In genomic region chr17:56767531-56768135, GRCm38 (mm10) we compare ENCODE assay signal across 17 mouse cellular contexts. TPM values are rescaled to one million over a fixed set of nuclear protein-coding genes. Genes with fewer than 3 reads are reported as not detected.
DNase-seq lines count a peak whose midpoint lies in the region; TF ChIP-seq lines count a peak whose summit lies in the region.
"Had no signal": no experiment of that assay in that cellular context is flagged by ENCODE, and none has a peak within 500 bp of the region (broad histone marks: within the 10 kb centered on the region; RNA-seq: fewer than 3 reads in every experiment).

No protein-coding gene starts in this region.

- no peak overlapping the region for H3K27ac ChIP-seq in ES-E14 (ENCODE audit: insufficient read depth, low read depth, low read length, poor library complexity, severe bottlenecking)
- H3K27ac ChIP-seq: forebrain, embryonic 15.5 days; hindbrain, embryonic 10.5 days; hindbrain, embryonic 13.5 days; intestine, embryonic 15.5 days had no signal

- intact Hi-C loops in heart, postnatal 14 days (cut with DNase I) = no loop called here

- H3K36me3 ChIP-seq in ES-E14 (ENCODE audit: control insufficient read depth, insufficient read depth, low read length, poor library complexity, severe bottlenecking) = peaks cover 35% of the 10 kb centered on the region

- H3K9ac ChIP-seq in ES-E14 (ENCODE audit: insufficient read depth, low read depth, low read length, poor library complexity, severe bottlenecking) = no peak overlapping the region; the same call in 1 of the 2 replicates
- H3K9ac ChIP-seq: forebrain, embryonic 15.5 days; hindbrain, embryonic 13.5 days; intestine, embryonic 15.5 days had no signal

- H3K9me3 ChIP-seq in ES-E14 (ENCODE audit: control insufficient read depth, insufficient read depth, low read depth, low read length) = no peaks in the 10 kb centered on the region
- H3K9me3 ChIP-seq: forebrain, embryonic 15.5 days; hindbrain, embryonic 10.5 days; hindbrain, embryonic 13.5 days; intestine, embryonic 15.5 days had no signal

- peak overlapping the region; percentile 0 to 10; a peak in 2 of 4 replicates for H3K4me3 ChIP-seq in ES-E14 (ENCODE audit: insufficient read depth in 1 of 2, low read depth in 1 of 2, low read length in 2 of 2, poor library complexity in 1 of 2, severe bottlenecking in 1 of 2)
- H3K4me3 ChIP-seq: forebrain, embryonic 15.5 days; hindbrain, embryonic 10.5 days; hindbrain, embryonic 13.5 days; intestine, embryonic 15.5 days had no signal

- in situ Hi-C loops in ES-E14 (cut with MboI; ENCODE audit: low sequenced_read_pairs in 2 of 2, unreplicated experiment in 2 of 2) = no loop called here

- DNase-seq in cerebellum, adult 8-10 months = peak; percentile 24
- DNase-seq in cerebellum, postnatal 10 days = no peak
- DNase-seq in heart, adult 11 months = peak; percentile 93
- DNase-seq in heart, postnatal 14 days = no peak
- no peak for DNase-seq in ES-E14 (ENCODE audit: low read depth, low spot score)
- no peak for DNase-seq in ovary, postnatal 14 days (ENCODE audit: low spot score)
- DNase-seq: adrenal gland, adult 2 months; adrenal gland, postnatal 14 days; gastrocnemius, postnatal 10 days; gastrocnemius, postnatal 36 days; heart, postnatal 36 days; kidney, adult 2 months had no signal

- peaks cover 0 to 22% of the 10 kb centered on the region in 2 experiments; a peak in 1 of 4 replicates for H3K4me1 ChIP-seq in ES-E14 (ENCODE audit: control insufficient read depth in 2 of 2, insufficient read depth in 2 of 2, low read length in 2 of 2, poor library complexity in 1 of 2)

TF ChIP-seq in ES-E14, 5 proteins besides CTCF, POLR2A, EP300 and RAD21:
- TF ChIP-seq ZNF384 (IDR thresholded peaks at IDR 0.05; ENCODE audit: low read depth, low read length) (no peak), CHD2 (IDR thresholded peaks at IDR 0.05; ENCODE audit: low read depth, low read length) (no peak), MAFK (IDR thresholded peaks at IDR 0.05; ENCODE audit: insufficient read depth, low read depth, low read length) (no peak), HCFC1 (IDR thresholded peaks at IDR 0.05; ENCODE audit: borderline replicate concordance, insufficient read depth, low read length) (no peak), ZC3H11A (IDR thresholded peaks at IDR 0.05; ENCODE audit: borderline replicate concordance, low read depth, low read length) (no peak)

RNA-seq across cellular contexts. Expression of gene Prr22, which starts 2.4 kb away (rescaled TPM):
- under 1 TPM; 0.48 to 0.49 TPM for total RNA-seq in heart, postnatal 14 days (2021)
- total RNA-seq in ES-E14 (2012; rRNA removed) = 1.2 and 1.5 TPM in 2 replicates

RNA-seq across cellular contexts. Expression of gene Dus3l, which starts 3.1 kb away (rescaled TPM):
- 10 to 100 TPM; 19.6 to 21.6 TPM for total RNA-seq in heart, postnatal 14 days (2021)
- 70.2 and 108 TPM in 2 replicates for total RNA-seq in ES-E14 (2012; rRNA removed)

RNA-seq across cellular contexts. Expression of gene Nrtn, which starts 10.3 kb away (rescaled TPM):
- total RNA-seq in heart, postnatal 14 days (2021) = 10 to 100 TPM; 19.7 to 20.0 TPM
- total RNA-seq in ES-E14 (2012; rRNA removed) = 8.4 and 17.7 TPM in 2 replicates
- total RNA-seq: granulocyte monocyte progenitor cell, adult 5-6 weeks had no signal

RNA-seq across cellular contexts. Expression of gene Vmac, which starts 49.8 kb away (rescaled TPM):
- total RNA-seq in heart, postnatal 14 days (2021) = 1 to 10 TPM; 5.3 to 7.6 TPM
- 7.7 and 8.4 TPM in 2 replicates for total RNA-seq in ES-E14 (2012; rRNA removed)

RNA-seq across cellular contexts. Expression of gene Ndufa11, which starts 50.1 kb away (rescaled TPM):
- total RNA-seq in heart, postnatal 14 days (2021) = 100 to 1,000 TPM; 796 to 811 TPM
- 484 and 561 TPM in 2 replicates for total RNA-seq in ES-E14 (2012; rRNA removed)

Comparison
In these comparisons a context has a peak if more than half of its experiments do, and no peak if none do; other contexts are left out.
1. DNase-seq: peak in cerebellum, adult 8-10 months (single experiment) and heart, adult 11 months (single experiment); none in cerebellum, postnatal 10 days (0 of 2), heart, postnatal 14 days (0 of 2), ES-E14 (single experiment) and ovary, postnatal 14 days (single experiment).